Mouse (Mus musculus) T-helper 17 cell (primary cell): ENCODE results near the gene Atxn1.

Experiments
- in situ Hi-C, 2 experiments: fragments of 300-600 bp; cut with MboI, MseI; formaldehyde crosslinking; loops; 1 replicate in 1 of 2; 2 replicates in 1 of 2; pipeline ENCODE4 v1.15.1; 2025; ENCODE audit warnings: high pct_unique_total_duplicates in 2 of 2

The Atxn1 gene

GRCm38 (mm10) chr13:45964331-45964852 is 416 bp downstream of the Atxn1 start:
- in situ Hi-C loops: loop anchor here in 1 of 2 experiments (10.0 to 25.0 kb wide), 2 partner anchors 80 to 277 kb away; no protein-coding TSS in a partner anchor

GRCm38 (mm10) chr13:45963497-45964330 is 1.1 kb downstream of the Atxn1 start:
- in situ Hi-C loops: loop anchor here in 1 of 2 experiments (10.0 to 25.0 kb wide), 2 partner anchors 79 to 276 kb away; no protein-coding TSS in a partner anchor

GRCm38 (mm10) chr13:45962776-45963175 is 2.0 kb downstream of the Atxn1 start:
- in situ Hi-C loops: loop anchor here in 1 of 2 experiments (10.0 to 25.0 kb wide), 2 partner anchors 78 to 275 kb away; no protein-coding TSS in a partner anchor

- in situ Hi-C loops: loop anchor here in 1 of 2 experiments (10.0 to 25.0 kb wide), 2 partner anchors 77 to 275 kb away; no protein-coding TSS in a partner anchor
Measured at GRCm38 (mm10) chr13:45961871-45962630, 2.8 kb downstream of the Atxn1 start.

- in situ Hi-C loops: loop anchor here in 1 of 2 experiments (10.0 to 25.0 kb wide), 2 partner anchors 76 to 273 kb away; no protein-coding TSS in a partner anchor
Measured at GRCm38 (mm10) chr13:45960311-45960965, 4.4 kb downstream of the Atxn1 start.

- in situ Hi-C loops: loop anchor here in 1 of 2 experiments (25.0 kb wide), 1 partner anchor 271 kb away; no protein-coding TSS in a partner anchor
Measured at GRCm38 (mm10) chr13:45958306-45958705, 6.5 kb downstream of the Atxn1 start.

GRCm38 (mm10) chr13:45957629-45958028 is 7.2 kb downstream of the Atxn1 start:
- in situ Hi-C loops: loop anchor here in 1 of 2 experiments (25.0 kb wide), 1 partner anchor 270 kb away; no protein-coding TSS in a partner anchor

GRCm38 (mm10) chr13:45956287-45956686 is 8.5 kb downstream of the Atxn1 start:
- in situ Hi-C loops: loop anchor here in 1 of 2 experiments (25.0 kb wide), 1 partner anchor 269 kb away; no protein-coding TSS in a partner anchor

GRCm38 (mm10) chr13:45955370-45956055 is 9.3 kb downstream of the Atxn1 start:
- in situ Hi-C loops: loop anchor here in 1 of 2 experiments (25.0 kb wide), 1 partner anchor 268 kb away; no protein-coding TSS in a partner anchor

- in situ Hi-C loops: loop anchor here in 1 of 2 experiments (25.0 kb wide), 1 partner anchor 266 kb away; no protein-coding TSS in a partner anchor
Measured at GRCm38 (mm10) chr13:45953098-45953497, 11.7 kb downstream of the Atxn1 start.

- in situ Hi-C loops: loop anchor here in 1 of 2 experiments (25.0 kb wide), 1 partner anchor 264 kb away; no protein-coding TSS in a partner anchor
Measured at GRCm38 (mm10) chr13:45951071-45951645, 13.7 kb downstream of the Atxn1 start.

GRCm38 (mm10) chr13:45950355-45950861 is 14.4 kb downstream of the Atxn1 start:
- in situ Hi-C loops: loop anchor here in 1 of 2 experiments (25.0 kb wide), 1 partner anchor 263 kb away; no protein-coding TSS in a partner anchor

GRCm38 (mm10) chr13:45946136-45946535 is 18.7 kb downstream of the Atxn1 start:
- in situ Hi-C loops: no loop called here

GRCm38 (mm10) chr13:45942337-45942736 is 22.5 kb downstream of the Atxn1 start:
- in situ Hi-C loops: no loop called here

GRCm38 (mm10) chr13:45940714-45941113 is 24.1 kb downstream of the Atxn1 start:
- in situ Hi-C loops: no loop called here

- in situ Hi-C loops: no loop called here
Measured at GRCm38 (mm10) chr13:45939561-45939960, 25.2 kb downstream of the Atxn1 start.

GRCm38 (mm10) chr13:45938083-45938482 is 26.7 kb downstream of the Atxn1 start:
- in situ Hi-C loops: no loop called here

- in situ Hi-C loops: no loop called here
Measured at GRCm38 (mm10) chr13:45936765-45937164, 28.0 kb downstream of the Atxn1 start.

GRCm38 (mm10) chr13:45935798-45936197 is 29.0 kb downstream of the Atxn1 start:
- in situ Hi-C loops: no loop called here
